Mouse (Mus musculus): ENCODE results near the gene Stard8. TPM values are rescaled to one million over a fixed set of nuclear protein-coding genes. Genes with fewer than 3 reads are reported as not detected.

Stard8 gene
- polyA plus RNA-seq, 3 experiments from 2014 or later, result 0.38 to 0.83 (median 0.40) TPM

Other genes with a start within 250 kb of the Stard8 start
- not detected for gene Ophn1, start 112.2 kb upstream of the Stard8 start, polyA plus RNA-seq (2017; shearing (Covaris generic))
- 10 to 100 TPM; 28.2 to 31.7 (median 29.9) TPM for gene Yipf6, start 66.9 kb upstream of the Stard8 start, polyA plus RNA-seq (2017; shearing (Covaris generic))
- under 1 TPM in 2 of 3 experiments, not detected in 1; 0.28 to 0.67 TPM for gene Efnb1, start 132.9 kb downstream of the Stard8 start, polyA plus RNA-seq (2017; shearing (Covaris generic))